In genomic region chr11:49810696-49811095, GRCm38 (mm10) we compare ENCODE assay signal across 1 mouse cellular context. TPM values are rescaled to one million over a fixed set of nuclear protein-coding genes. Genes with fewer than 3 reads are reported as not detected.
"Had no signal": no experiment of that assay in that cellular context is flagged by ENCODE, and none has a peak within 500 bp of the region (broad histone marks: within the 10 kb centered on the region; RNA-seq: fewer than 3 reads in every experiment).

No protein-coding gene starts in this region.

RNA-seq across cellular contexts. Expression of gene Gfpt2, which starts 16.7 kb away (rescaled TPM):
- total RNA-seq: neutrophil, adult 5-6 weeks had no signal
